Mouse (Mus musculus) embryonic facial prominence, embryonic 11.5 days (tissue): Measurements from ENCODE around the gene Cnnm4. TPM values are rescaled to one million over a fixed set of nuclear protein-coding genes. Genes with fewer than 3 reads are reported as not detected.
A peak's percentile ranks its signal among the peaks of the same experiment; 100 is the strongest.

Source experiments
- ATAC-seq: fragments of 200-750 bp; cut with Nextera tagmentation; replicated peaks from 2 replicates; pipeline ENCODE4 v1.8.0; 2017; ENCODE audit warnings: low read depth; ENCODE audit not compliant: insufficient number of reproducible peaks, low FRiP score, low TSS enrichment
- DNase-seq: peaks from one replicate; pipeline ENCODE4 v3.0.0-alpha.2; 2015; ENCODE audit warnings: low spot score
- H3K27ac ChIP-seq: fragments of 300-500 bp; sonication (generic); replicated peaks from 2 replicates; pipeline ENCODE4 v1.5.1; 2014; ENCODE audit warnings: mild to moderate bottlenecking, low read depth, low read length, control low read depth
- H3K27me3 ChIP-seq: fragments of 300-500 bp; sonication (generic); 2 replicates; pipeline ENCODE4 v1.6.1; 2014; ENCODE audit warnings: mild to moderate bottlenecking, low read length, moderate library complexity, mixed read lengths; ENCODE audit not compliant: control insufficient read depth, insufficient read depth
- H3K36me3 ChIP-seq: fragments of 300-500 bp; sonication (generic); replicated peaks from 2 replicates; pipeline ENCODE4 v1.6.1; 2014; ENCODE audit warnings: low read depth, mild to moderate bottlenecking, low read length, moderate library complexity, mixed read lengths; ENCODE audit not compliant: control insufficient read depth, insufficient read depth
- H3K4me1 ChIP-seq: fragments of 300-500 bp; sonication (generic); 2 replicates; pipeline ENCODE4 v1.6.1; 2014; ENCODE audit warnings: low read length, mixed read lengths; ENCODE audit not compliant: control insufficient read depth, insufficient read depth
- H3K4me2 ChIP-seq: fragments of 300-500 bp; sonication (generic); 2 replicates; pipeline ENCODE4 v1.6.1; 2014; ENCODE audit warnings: low read depth, mild to moderate bottlenecking, control low read depth, low read length, moderate library complexity
- H3K4me3 ChIP-seq: fragments of 300-500 bp; sonication (generic); 2 replicates; pipeline ENCODE4 v1.5.1; 2014; ENCODE audit warnings: low read depth, low read length, control low read depth
- H3K9ac ChIP-seq: fragments of 300-500 bp; sonication (generic); replicated peaks from 2 replicates; pipeline ENCODE4 v1.6.1; 2014; ENCODE audit warnings: mild to moderate bottlenecking, control low read depth, low read length
- H3K9me3 ChIP-seq: fragments of 300-500 bp; sonication (generic); replicated peaks from 2 replicates; pipeline ENCODE4 v1.6.1; 2016; ENCODE audit warnings: mild to moderate bottlenecking, low read length, inconsistent platforms, mixed read lengths; ENCODE audit not compliant: control insufficient read depth
- WGBS: fragments of 180-500 bp; shearing (Covaris S2); extraction: QIAGEN DNeasy Blood & Tissue Kit; methylation state at CpG from one replicate; pipeline ENCODE4 v1.1.7; 2014; 5-methylcytosine and 5-hydroxymethylcytosine counted together
- polyA plus RNA-seq: library from polyadenylated mRNA; unstranded; fragments of >200 nt; fragmentation: Nextera tagmentation; extraction: Ambion mirVana; gene quantifications from 2 replicates; pipeline ENCODE4 v1.2.1, GENCODE M21; 2014

The Cnnm4 gene
- polyA plus RNA-seq, 1 experiment from 2014 or later, result 12.8 TPM

DNA sequence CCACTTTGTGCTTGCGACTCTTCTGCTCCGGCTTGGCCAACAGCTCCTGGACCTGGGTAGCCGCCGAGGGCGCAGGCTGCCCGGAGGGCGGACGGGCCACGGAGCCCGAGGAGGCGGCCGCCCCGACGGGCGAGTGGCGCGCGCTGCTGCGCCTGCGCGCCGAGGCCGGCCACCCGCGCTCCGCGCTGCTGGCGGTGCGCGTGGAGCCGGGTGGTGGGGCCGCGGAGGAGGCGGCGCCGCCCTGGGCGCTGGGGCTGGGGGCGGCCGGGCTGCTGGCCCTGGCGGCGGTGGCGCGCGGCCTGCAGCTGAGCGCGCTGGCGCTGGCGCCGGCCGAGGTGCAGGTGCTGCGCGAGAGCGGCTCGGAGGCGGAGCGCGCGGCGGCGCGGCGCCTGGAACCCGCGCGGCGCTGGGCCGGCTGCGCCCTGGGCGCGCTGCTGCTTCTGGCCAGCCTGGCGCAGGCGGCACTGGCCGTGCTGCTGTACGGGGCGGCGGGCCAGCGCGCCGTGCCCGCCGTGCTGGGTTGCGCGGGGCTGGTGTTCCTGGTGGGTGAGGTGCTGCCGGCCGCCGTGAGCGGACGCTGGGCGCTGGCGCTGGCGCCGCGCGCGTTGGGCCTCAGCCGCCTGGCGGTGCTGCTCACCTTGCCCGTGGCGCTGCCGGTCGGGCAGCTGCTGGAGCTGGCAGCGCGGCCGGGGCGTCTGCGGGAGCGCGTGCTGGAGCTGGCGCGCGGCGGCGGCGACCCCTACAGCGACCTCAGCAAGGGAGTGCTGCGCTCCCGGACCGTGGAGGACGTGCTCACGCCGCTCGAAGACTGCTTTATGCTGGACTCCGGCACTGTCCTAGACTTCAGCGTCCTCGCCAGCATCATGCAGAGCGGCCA lies 40.9 kb downstream of the Cnnm4 start:
- under 1% methylated on average over 80 of the region's 126 CpGs for WGBS
- no peaks in the 10 kb centered on the region for H3K27me3 ChIP-seq
- no peaks in the 10 kb centered on the region for H3K4me1 ChIP-seq

GRCm38 (mm10) chr1:36512966-36513280 lies 41.5 kb downstream of the Cnnm4 start:
- H3K36me3 ChIP-seq, result no peaks in the 10 kb centered on the region
- H3K9ac ChIP-seq, result peak overlapping the region; percentile 84
- H3K4me1 ChIP-seq, result no peaks in the 10 kb centered on the region
- H3K27me3 ChIP-seq, result no peaks in the 10 kb centered on the region
- DNase-seq, result no peak
- WGBS, result under 1% methylated on average over 16 of the region's 16 CpGs
- H3K9me3 ChIP-seq, result no peaks in the 10 kb centered on the region
- peak overlapping the region; percentile 96 for H3K27ac ChIP-seq
- no peak for ATAC-seq
- H3K4me3 ChIP-seq, result peak overlapping the region; percentile 92
- peak overlapping the region; percentile 91 for H3K4me2 ChIP-seq

More for the DNA sequence above, 40.9 kb downstream of the Cnnm4 start:
- H3K4me3 ChIP-seq, result peak overlapping the region; percentile 92
- no peaks in the 10 kb centered on the region for H3K36me3 ChIP-seq
- peak overlapping the region; percentile 91 for H3K4me2 ChIP-seq
- ATAC-seq, result peak; percentile 75
- DNase-seq, result peak; percentile 61
- peak overlapping the region; percentile 96 for H3K27ac ChIP-seq
- H3K9me3 ChIP-seq, result no peaks in the 10 kb centered on the region
- peak overlapping the region; percentile 84 for H3K9ac ChIP-seq

DNA sequence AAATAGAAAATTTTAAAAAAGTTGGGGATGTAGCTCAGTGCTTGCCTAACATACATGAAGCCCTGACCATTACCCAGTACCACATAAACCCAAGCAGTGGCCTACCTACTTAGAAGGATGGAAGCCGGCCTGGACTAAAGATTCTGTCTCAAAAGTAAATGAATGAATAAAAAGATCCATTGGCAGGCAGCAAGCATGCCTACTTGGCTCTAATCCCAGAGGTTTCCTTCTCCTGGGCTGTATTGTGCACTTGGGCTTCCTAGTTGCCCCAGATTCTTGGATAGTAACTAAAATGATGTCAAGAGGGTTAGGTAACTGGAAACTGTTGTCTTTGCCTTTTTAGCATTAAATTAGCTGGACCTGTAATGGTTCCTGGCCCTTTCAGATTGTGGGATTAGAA lies 41.9 kb downstream of the Cnnm4 start:
- Histone ChIP-seq H3K36me3 (no peaks in the 10 kb centered on the region), H3K27ac (no peak overlapping the region), H3K4me2 (peak overlapping the region; percentile 91), H3K4me1 (no peaks in the 10 kb centered on the region), H3K9ac (peak overlapping the region; percentile 84), H3K4me3 (peak overlapping the region; percentile 92), H3K27me3 (no peaks in the 10 kb centered on the region), H3K9me3 (no peaks in the 10 kb centered on the region)
- WGBS, result 16% methylated on average over 1 of the region's 1 CpGs
- no peak for ATAC-seq
- no peak for DNase-seq

GRCm38 (mm10) chr1:36513718-36514117 lies 42.3 kb downstream of the Cnnm4 start:
- peak overlapping the region; percentile 92 for H3K4me3 ChIP-seq
- no peak overlapping the region for H3K27ac ChIP-seq
- 48% methylated on average over 2 of the region's 2 CpGs for WGBS
- no peak for ATAC-seq
- no peak overlapping the region for H3K9ac ChIP-seq
- peak; percentile 58 for DNase-seq
- H3K27me3 ChIP-seq, result no peaks in the 10 kb centered on the region
- H3K4me2 ChIP-seq, result peak overlapping the region; percentile 91
- H3K4me1 ChIP-seq, result no peaks in the 10 kb centered on the region
- no peaks in the 10 kb centered on the region for H3K36me3 ChIP-seq
- no peaks in the 10 kb centered on the region for H3K9me3 ChIP-seq

- Histone ChIP-seq H3K4me1 (no peaks in the 10 kb centered on the region), H3K27ac (no peak overlapping the region), H3K36me3 (peaks cover 13% of the 10 kb centered on the region), H3K27me3 (no peaks in the 10 kb centered on the region), H3K4me2 (no peak overlapping the region), H3K4me3 (no peak overlapping the region), H3K9me3 (no peaks in the 10 kb centered on the region), H3K9ac (no peak overlapping the region)
- WGBS, result 78% methylated on average over 3 of the region's 3 CpGs
- DNase-seq (no peak), ATAC-seq (no peak)
These were observed 46.8 kb downstream of the Cnnm4 start for GRCm38 (mm10) chr1:36518259-36518658.

DNA sequence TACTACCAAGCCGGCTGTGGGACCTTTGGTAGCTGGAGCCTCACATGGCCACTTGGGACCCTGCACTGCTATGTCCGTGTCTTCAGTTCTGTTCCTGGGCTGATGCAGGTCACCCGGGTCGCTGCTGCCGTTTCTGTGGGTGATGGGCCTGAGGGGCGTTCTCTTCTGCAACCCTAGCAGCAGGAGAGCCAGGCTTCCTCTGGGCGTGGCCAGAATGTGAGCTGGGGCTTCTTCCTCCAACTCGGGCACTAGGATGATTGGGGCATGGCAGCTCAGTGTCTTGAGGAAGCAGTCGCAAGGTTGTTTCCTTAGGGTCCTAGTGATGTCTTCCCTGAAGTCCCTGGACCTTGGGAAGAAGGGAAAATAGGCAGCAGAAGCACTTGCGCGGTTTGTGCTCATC lies 48.2 kb downstream of the Cnnm4 start:
- ATAC-seq (no peak), DNase-seq (no peak)
- no peak overlapping the region for H3K4me3 ChIP-seq
- H3K36me3 ChIP-seq, result peaks cover 13% of the 10 kb centered on the region
- H3K9me3 ChIP-seq, result no peaks in the 10 kb centered on the region
- no peaks in the 10 kb centered on the region for H3K4me1 ChIP-seq
- H3K27ac ChIP-seq, result no peak overlapping the region
- no peaks in the 10 kb centered on the region for H3K27me3 ChIP-seq
- 77% methylated on average over 11 of the region's 11 CpGs for WGBS
- no peak overlapping the region for H3K4me2 ChIP-seq
- no peak overlapping the region for H3K9ac ChIP-seq

GRCm38 (mm10) chr1:36522210-36522609 lies 50.8 kb downstream of the Cnnm4 start:
- DNase-seq, result no peak
- Histone ChIP-seq H3K9me3 (no peaks in the 10 kb centered on the region), H3K4me2 (no peak overlapping the region), H3K9ac (no peak overlapping the region), H3K4me1 (no peaks in the 10 kb centered on the region), H3K36me3 (peaks cover 13% of the 10 kb centered on the region), H3K27me3 (no peaks in the 10 kb centered on the region), H3K27ac (no peak overlapping the region), H3K4me3 (no peak overlapping the region)
- 95% methylated on average over 7 of the region's 7 CpGs for WGBS
- ATAC-seq, result no peak

DNA sequence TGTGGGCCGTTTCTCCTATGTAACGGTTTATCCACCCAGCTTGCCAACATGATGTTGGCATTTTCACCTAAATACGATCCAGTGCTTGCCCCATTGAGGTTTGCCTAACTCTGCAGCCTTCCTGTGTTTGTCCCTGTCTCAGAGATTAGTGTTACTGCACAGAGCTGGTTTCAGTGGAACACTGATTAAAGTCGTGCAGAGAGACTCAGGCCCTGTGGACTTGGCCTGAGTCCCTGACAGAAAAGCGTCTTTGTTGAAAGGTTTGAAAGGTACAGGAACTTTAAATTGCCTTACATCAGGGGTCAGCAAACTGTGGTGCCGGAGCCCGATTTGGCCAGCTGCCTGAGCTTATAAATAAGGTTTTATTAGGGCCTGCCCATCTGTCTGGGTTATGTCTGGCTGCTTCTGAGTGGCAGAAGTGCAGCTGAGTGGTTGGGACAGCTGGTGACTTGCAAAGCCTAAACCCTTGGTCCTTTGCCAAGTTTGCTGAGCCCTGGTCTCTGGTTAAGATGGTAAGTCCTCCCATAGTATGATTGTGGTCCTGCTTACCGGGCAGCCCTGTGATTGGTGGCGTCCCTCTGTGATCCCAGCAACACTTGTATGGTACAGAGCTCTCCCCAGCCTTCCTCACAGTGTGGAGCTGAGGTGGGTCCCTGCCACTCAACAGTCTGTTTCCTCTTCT lies 52.1 kb downstream of the Cnnm4 start:
- Histone ChIP-seq H3K9ac (no peak overlapping the region), H3K9me3 (no peaks in the 10 kb centered on the region), H3K4me3 (no peak overlapping the region), H3K27me3 (no peaks in the 10 kb centered on the region), H3K36me3 (peaks cover 13% of the 10 kb centered on the region), H3K4me1 (no peaks in the 10 kb centered on the region), H3K4me2 (no peak overlapping the region), H3K27ac (no peak overlapping the region)
- WGBS, result 83% methylated on average over 9 of the region's 9 CpGs
- DNase-seq (no peak), ATAC-seq (no peak)
